In genomic region chr6:103381930-103382329, GRCm38 (mm10) we compare ENCODE assay signal across 23 mouse cellular contexts.
DNase-seq lines count a peak whose midpoint lies in the region; ATAC-seq and TF ChIP-seq lines count a peak whose summit lies in the region.
"Had no signal": no experiment of that assay in that cellular context is flagged by ENCODE, and none has a peak within 500 bp of the region (broad histone marks: within the 10 kb centered on the region; RNA-seq: fewer than 3 reads in every experiment).

No protein-coding gene starts in this region.

- TF ChIP-seq CTCF in midbrain, postnatal 0 days (IDR thresholded peaks at IDR 0.05), result no peak

- peak overlapping the region; percentile 61; the same call in 1 of the 2 replicates for H3K27ac ChIP-seq in forebrain, embryonic 13.5 days
- no peak overlapping the region for H3K27ac ChIP-seq in forebrain, embryonic 11.5 days (ENCODE audit: low read depth, low read length)
- H3K27ac ChIP-seq in neural tube, embryonic 11.5 days (ENCODE audit: low read depth, low read length), result peak overlapping the region; percentile 60; the same call in 1 of the 2 replicates
- peak overlapping the region; percentile 2; the same call in 1 of the 2 replicates for H3K27ac ChIP-seq in midbrain, postnatal 0 days (ENCODE audit: low read depth, low read length)
- no peak overlapping the region for H3K27ac ChIP-seq in liver, embryonic 12.5 days
- H3K27ac ChIP-seq: kidney, embryonic 15.5 days; limb, embryonic 12.5 days; liver, embryonic 13.5 days; stomach, postnatal 0 days had no signal

- H3K4me3 ChIP-seq in forebrain, embryonic 13.5 days, result no peak overlapping the region
- H3K4me3 ChIP-seq in forebrain, embryonic 11.5 days (ENCODE audit: low read depth, low read length), result no peak overlapping the region
- H3K4me3 ChIP-seq in neural tube, embryonic 11.5 days (ENCODE audit: low read depth, low read length), result no peak overlapping the region
- H3K4me3 ChIP-seq in midbrain, postnatal 0 days (ENCODE audit: low read depth, low read length), result no peak overlapping the region
- no peak overlapping the region for H3K4me3 ChIP-seq in liver, embryonic 12.5 days
- H3K4me3 ChIP-seq: forebrain, embryonic 15.5 days; kidney, embryonic 15.5 days; limb, embryonic 12.5 days; liver, embryonic 13.5 days had no signal

- no peaks in the 10 kb centered on the region for H3K36me3 ChIP-seq in forebrain, embryonic 13.5 days (ENCODE audit: poor library complexity, severe bottlenecking)
- no peaks in the 10 kb centered on the region for H3K36me3 ChIP-seq in forebrain, embryonic 11.5 days (ENCODE audit: control insufficient read depth, insufficient read depth, low read length)
- H3K36me3 ChIP-seq in neural tube, embryonic 11.5 days (ENCODE audit: control insufficient read depth, insufficient read depth, low read length), result no peaks in the 10 kb centered on the region
- H3K36me3 ChIP-seq in midbrain, postnatal 0 days (ENCODE audit: insufficient read depth, low read length), result no peaks in the 10 kb centered on the region
- H3K36me3 ChIP-seq in liver, embryonic 12.5 days, result no peaks in the 10 kb centered on the region
- H3K36me3 ChIP-seq: forebrain, embryonic 15.5 days; kidney, embryonic 15.5 days; limb, embryonic 12.5 days; liver, embryonic 13.5 days had no signal

- peaks cover 31% of the 10 kb centered on the region for H3K4me1 ChIP-seq in forebrain, embryonic 13.5 days
- no peaks in the 10 kb centered on the region for H3K4me1 ChIP-seq in forebrain, embryonic 11.5 days (replicated peaks; ENCODE audit: control insufficient read depth, insufficient read depth, low read length)
- H3K4me1 ChIP-seq in neural tube, embryonic 11.5 days (ENCODE audit: control insufficient read depth, insufficient read depth, low read length), result no peaks in the 10 kb centered on the region; the same call in 1 of the 2 replicates
- H3K4me1 ChIP-seq in midbrain, postnatal 0 days (ENCODE audit: insufficient read depth, low read length), result no peaks in the 10 kb centered on the region; the same call in 1 of the 2 replicates
- H3K4me1 ChIP-seq in liver, embryonic 12.5 days, result no peaks in the 10 kb centered on the region
- H3K4me1 ChIP-seq: kidney, embryonic 15.5 days; limb, embryonic 12.5 days; liver, embryonic 13.5 days had no signal

- no peak overlapping the region for H3K9ac ChIP-seq in forebrain, embryonic 13.5 days
- no peak overlapping the region for H3K9ac ChIP-seq in forebrain, embryonic 11.5 days (ENCODE audit: low read length)
- H3K9ac ChIP-seq in neural tube, embryonic 11.5 days (ENCODE audit: low read length), result no peak overlapping the region
- H3K9ac ChIP-seq in midbrain, postnatal 0 days (replicated peaks; ENCODE audit: low read length, poor library complexity, severe bottlenecking), result no peak overlapping the region
- no peak overlapping the region for H3K9ac ChIP-seq in liver, embryonic 12.5 days
- H3K9ac ChIP-seq: forebrain, embryonic 15.5 days; kidney, embryonic 15.5 days; limb, embryonic 12.5 days; liver, embryonic 13.5 days had no signal

- no peaks in the 10 kb centered on the region for H3K27me3 ChIP-seq in forebrain, embryonic 13.5 days
- H3K27me3 ChIP-seq in forebrain, embryonic 11.5 days (ENCODE audit: control insufficient read depth, insufficient read depth, low read length), result no peaks in the 10 kb centered on the region
- H3K27me3 ChIP-seq in neural tube, embryonic 11.5 days (ENCODE audit: control insufficient read depth, insufficient read depth, low read length), result no peaks in the 10 kb centered on the region
- no peaks in the 10 kb centered on the region for H3K27me3 ChIP-seq in midbrain, postnatal 0 days (ENCODE audit: insufficient read depth, low read length)
- H3K27me3 ChIP-seq in liver, embryonic 12.5 days (replicated peaks), result no peaks in the 10 kb centered on the region
- H3K27me3 ChIP-seq: forebrain, embryonic 15.5 days; kidney, embryonic 15.5 days; limb, embryonic 12.5 days; liver, embryonic 13.5 days had no signal

- H3K9me3 ChIP-seq in forebrain, embryonic 13.5 days (replicated peaks), result no peaks in the 10 kb centered on the region
- H3K9me3 ChIP-seq in forebrain, embryonic 11.5 days (ENCODE audit: control insufficient read depth, low read length), result no peaks in the 10 kb centered on the region
- no peaks in the 10 kb centered on the region for H3K9me3 ChIP-seq in neural tube, embryonic 11.5 days (ENCODE audit: control insufficient read depth, low read length)
- no peaks in the 10 kb centered on the region for H3K9me3 ChIP-seq in midbrain, postnatal 0 days (ENCODE audit: low read length)
- no peaks in the 10 kb centered on the region for H3K9me3 ChIP-seq in liver, embryonic 12.5 days (replicated peaks)
- H3K9me3 ChIP-seq: forebrain, embryonic 15.5 days; kidney, embryonic 15.5 days; limb, embryonic 12.5 days; liver, embryonic 13.5 days had no signal

- no peak for ATAC-seq in forebrain, embryonic 13.5 days
- no peak for ATAC-seq in forebrain, embryonic 11.5 days (replicated peaks; ENCODE audit: low FRiP score)
- no peak for ATAC-seq in neural tube, embryonic 11.5 days (ENCODE audit: insufficient read depth, low FRiP score, low TSS enrichment)
- ATAC-seq in midbrain, postnatal 0 days (ENCODE audit: low FRiP score), result no peak
- no peak for ATAC-seq in liver, embryonic 12.5 days

- no peak for DNase-seq in forebrain, embryonic 11.5 days (ENCODE audit: low spot score)
- no peak for DNase-seq in neural tube, embryonic 11.5 days (ENCODE audit: low spot score)
- DNase-seq in neural tube, embryonic 10.5 days (ENCODE audit: extremely low spot score, low spot score), result no peak
- no peak for DNase-seq in midbrain, postnatal 0 days (ENCODE audit: low spot score)
- DNase-seq in spleen, adult 18-20 months, result no peak
- DNase-seq: adrenal gland, postnatal 25 days; cerebellum, adult 9-10 months; gastrocnemius, postnatal 14 days; heart, adult 11 months; kidney, adult 11 months; kidney, postnatal 36 days; layer of hippocampus, postnatal 36 days; liver, embryonic 13.5 days; lung, adult 2 months; lung, postnatal 14 days; thymus, adult 2 months had no signal

- 69% methylated on average over 2 of the region's 2 CpGs for WGBS in forebrain, embryonic 13.5 days
- WGBS in forebrain, embryonic 11.5 days, result 75% methylated on average over 2 of the region's 2 CpGs
- 62% methylated on average over 2 of the region's 2 CpGs for WGBS in neural tube, embryonic 11.5 days
- 54% methylated on average over 2 of the region's 2 CpGs for WGBS in midbrain, postnatal 0 days
- WGBS in liver, embryonic 12.5 days (ENCODE audit: insufficient replicate concordance), result 71% methylated on average over 2 of the region's 2 CpGs

- H3K4me2 ChIP-seq in forebrain, embryonic 13.5 days, result no peak overlapping the region
- no peak overlapping the region for H3K4me2 ChIP-seq in forebrain, embryonic 11.5 days (ENCODE audit: low read depth, low read length, severe bottlenecking)
- no peak overlapping the region for H3K4me2 ChIP-seq in neural tube, embryonic 11.5 days (ENCODE audit: low read depth)
- H3K4me2 ChIP-seq in midbrain, postnatal 0 days (ENCODE audit: low read depth, low read length, poor library complexity, severe bottlenecking), result no peak overlapping the region
- H3K4me2 ChIP-seq in liver, embryonic 12.5 days, result no peak overlapping the region
- H3K4me2 ChIP-seq: forebrain, embryonic 15.5 days; heart, embryonic 11.5 days; kidney, embryonic 15.5 days; limb, embryonic 12.5 days; liver, embryonic 13.5 days had no signal

Comparison
In these comparisons a context has a peak if more than half of its experiments do, and no peak if none do; other contexts are left out.
1. H3K27ac ChIP-seq: peak in forebrain, embryonic 13.5 days (single experiment), neural tube, embryonic 11.5 days (single experiment) and midbrain, postnatal 0 days (single experiment); none in forebrain, embryonic 11.5 days (single experiment) and liver, embryonic 12.5 days (single experiment).